Mouse (Mus musculus) kidney, adult 11 months (tissue): ENCODE results near the gene Tbcd.
A peak's percentile ranks its signal among the peaks of the same experiment; 100 is the strongest.

ENCODE experiments used
- DNase-seq: peaks from one replicate; pipeline ENCODE4 v3.0.0; 2022

Gene Tbcd

DNA sequence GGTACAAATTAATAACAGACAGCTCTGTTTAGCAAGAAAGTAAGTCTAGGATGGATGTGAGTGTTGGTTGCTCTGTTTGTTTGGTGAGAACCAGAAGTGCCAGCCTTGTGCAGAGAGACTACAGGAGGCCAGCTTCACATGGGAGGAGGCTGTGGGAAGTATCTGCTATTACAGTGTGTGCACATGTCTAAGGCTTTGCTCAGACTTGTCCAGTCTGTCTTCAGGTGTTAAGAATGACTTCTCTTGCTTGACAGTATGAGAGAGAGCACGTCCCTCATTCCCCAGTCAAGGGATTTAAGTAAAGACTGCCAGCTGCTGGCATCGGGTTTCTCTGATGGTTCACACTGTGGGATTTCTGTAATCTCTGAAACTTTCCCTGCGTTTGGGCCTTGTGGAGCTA, 149.7 kb downstream of the Tbcd start:
- DNase-seq: no peak

DNA sequence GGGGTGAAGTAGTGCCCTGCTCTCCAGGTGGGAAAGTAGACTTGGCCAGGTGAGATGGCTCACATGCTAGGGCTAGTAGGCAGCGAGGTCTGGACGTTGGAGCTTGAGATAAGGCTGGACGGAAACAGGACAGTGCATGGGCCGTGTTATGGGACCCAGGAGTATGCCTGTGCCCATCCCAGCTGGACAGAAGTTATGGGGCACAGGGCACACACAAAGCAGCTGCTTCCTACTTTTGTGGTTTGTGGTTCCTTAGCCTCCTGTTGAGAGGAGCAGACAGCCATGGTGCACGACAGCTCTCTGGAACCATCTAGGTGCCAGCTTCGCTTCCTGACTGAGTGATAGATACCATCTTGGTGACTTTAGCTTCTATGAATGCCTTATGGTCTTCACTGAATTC, 153.9 kb downstream of the Tbcd start:
- DNase-seq: no peak

DNA sequence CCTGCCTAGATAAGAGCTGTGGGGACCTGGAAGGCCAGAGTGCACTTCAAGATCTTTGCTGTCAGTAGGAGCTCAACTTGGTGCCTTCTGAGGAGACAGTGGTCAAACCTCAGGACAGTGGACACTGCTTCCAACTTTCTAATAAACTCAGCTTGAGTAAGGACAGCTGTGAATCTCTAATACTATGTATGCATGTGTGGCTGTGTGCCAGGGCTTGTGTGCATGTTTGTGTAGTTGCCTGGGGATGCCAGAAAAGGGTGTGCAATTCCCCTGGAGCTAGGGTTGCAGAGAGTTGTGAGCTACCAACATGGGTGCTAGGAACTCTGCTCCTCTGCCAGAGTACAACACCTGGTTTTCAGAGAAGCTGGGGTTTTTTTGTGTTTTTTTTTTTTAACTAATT, 159.2 kb downstream of the Tbcd start:
- no peak for DNase-seq

DNA sequence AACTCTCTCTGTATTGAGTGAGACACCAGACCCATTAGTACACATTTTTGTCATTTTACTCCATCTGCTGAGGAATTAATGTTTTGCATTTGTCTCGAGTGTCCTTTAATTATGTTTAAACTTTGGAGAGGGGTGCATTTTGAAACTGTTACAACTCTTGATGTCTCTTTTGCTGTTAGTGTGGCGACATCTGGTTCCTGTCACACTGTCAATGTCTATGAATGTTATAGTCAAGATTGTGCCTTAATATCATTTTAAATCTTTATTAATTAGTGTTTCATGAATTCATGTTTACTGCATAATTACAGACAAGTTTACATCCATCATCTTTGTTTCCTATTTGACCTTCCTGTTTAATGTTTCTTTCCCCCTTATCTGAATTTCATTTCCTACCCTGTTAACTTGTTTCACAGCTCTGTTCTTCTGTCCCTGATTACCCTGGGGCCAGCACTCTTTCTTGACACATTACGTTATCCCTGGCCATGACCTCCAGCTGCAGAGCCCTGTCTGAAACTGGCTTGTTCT, 164.3 kb downstream of the Tbcd start:
- no peak for DNase-seq

DNA sequence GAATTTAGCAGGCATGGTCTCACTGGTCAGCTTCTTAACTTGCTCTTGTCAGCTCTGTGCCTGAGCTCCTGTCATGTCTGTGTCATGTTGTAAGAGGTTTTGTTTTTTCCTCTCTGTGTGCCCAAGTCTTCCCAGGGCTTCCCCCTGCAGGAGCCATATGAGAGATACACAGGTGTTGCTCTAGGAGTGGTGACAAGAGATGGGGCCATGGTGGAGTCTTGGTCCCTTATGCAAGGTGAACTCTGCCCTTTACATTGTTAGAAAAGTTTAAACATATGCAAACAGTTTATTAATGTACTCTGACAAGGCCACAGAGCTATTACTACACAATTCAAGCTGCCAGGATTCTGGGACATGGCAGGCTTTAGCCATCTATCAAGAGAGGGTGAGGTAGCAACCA, 164.8 kb downstream of the Tbcd start:
- DNase-seq: no peak

DNA sequence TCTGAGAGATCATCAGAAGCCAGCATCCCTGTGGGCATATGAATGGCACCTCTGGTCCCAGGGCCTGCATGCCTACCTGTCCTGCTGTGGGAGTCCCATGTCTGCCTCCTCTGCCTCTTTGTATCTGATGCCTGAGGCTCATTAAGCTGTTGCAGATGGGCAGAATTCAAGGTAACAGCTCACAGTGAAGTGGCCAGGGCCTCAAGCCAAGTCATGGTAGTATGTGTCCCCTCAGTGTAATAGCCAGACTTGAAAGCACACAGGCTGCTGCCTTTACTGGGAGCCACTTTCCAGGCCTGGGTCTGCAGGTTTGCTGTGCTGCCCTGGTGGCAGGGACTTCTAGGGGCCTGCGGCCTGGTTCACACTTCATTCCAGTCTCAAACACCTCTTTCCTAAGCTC, 165.6 kb downstream of the Tbcd start:
- no peak for DNase-seq

DNA sequence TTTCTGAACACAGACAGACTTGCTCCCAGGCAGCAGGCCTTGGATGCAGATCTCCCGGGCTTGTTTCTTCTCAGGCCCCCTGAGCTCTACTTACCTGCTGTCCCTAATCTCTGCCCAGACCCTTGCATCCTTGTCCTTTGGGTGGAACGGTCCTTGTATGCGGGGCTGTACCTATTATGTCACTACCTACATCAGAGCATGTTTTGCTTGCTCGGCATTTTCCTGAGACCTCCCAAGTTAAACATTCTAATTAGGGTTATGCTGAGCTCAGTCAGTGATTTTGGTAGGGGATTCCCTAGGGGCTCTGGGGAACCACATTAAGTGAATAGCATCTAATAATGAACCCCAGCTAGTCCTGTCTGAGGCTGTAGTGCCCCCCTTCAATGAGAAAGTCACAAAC, 173.3 kb downstream of the Tbcd start:
- no peak for DNase-seq

DNA sequence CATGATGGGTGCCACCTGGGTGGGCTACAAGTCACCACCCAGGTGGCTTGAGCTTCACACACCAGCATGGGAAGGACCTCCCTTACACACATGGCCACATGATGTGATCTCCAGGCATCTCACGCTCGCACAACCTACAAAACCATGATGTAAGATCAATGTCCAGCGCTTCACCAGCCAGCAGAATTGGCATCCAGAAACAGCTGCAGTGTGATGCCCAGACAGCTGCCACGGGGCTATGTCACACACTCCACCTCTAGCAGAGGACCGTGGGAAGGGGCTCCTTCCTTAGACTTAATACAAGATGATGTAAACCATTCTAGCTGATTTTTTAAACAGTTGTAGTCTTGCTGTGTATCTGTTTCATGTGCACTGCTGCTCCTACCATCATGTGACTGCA, 175.8 kb downstream of the Tbcd start:
- DNase-seq: no peak

DNA sequence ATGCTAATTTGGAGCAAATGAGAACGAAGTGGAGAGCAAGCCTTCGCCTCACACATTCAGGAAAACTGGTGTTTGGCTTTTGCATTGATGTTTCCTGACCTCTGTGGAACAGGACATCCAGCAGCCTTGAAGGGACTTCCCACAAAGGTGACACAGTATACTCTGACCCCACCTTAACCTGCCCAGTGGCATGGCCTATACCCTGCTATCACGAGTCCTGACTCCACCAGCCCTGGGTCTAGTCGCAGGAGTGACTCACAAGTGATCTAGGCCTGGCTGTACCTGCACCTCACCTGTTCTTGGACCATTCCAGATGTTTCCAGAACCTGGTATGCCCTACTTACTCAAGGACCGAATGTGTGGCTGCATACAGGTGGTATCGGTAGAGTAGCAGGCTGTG, 177.8 kb downstream of the Tbcd start:
- DNase-seq: no peak

DNA sequence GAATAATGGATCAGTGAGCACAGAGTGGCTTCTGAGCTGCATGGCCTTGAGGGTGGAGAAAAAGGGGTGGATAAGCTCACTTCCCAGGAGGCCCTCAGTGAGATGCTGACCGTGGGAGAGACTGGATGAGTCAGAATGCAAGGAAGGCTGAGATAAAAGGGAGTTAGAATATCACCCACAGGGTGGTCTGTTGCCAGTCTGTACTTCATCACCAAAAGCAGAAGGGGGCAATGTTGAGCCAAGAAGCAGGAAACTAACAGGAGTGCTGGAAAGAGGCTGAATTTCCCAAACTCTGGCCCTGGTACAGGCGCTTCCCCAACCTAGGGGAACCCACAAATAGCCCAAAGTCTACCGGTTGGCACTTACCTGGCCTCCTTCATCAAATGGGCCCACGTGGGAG, 178.7 kb downstream of the Tbcd start:
- DNase-seq: no peak

DNA sequence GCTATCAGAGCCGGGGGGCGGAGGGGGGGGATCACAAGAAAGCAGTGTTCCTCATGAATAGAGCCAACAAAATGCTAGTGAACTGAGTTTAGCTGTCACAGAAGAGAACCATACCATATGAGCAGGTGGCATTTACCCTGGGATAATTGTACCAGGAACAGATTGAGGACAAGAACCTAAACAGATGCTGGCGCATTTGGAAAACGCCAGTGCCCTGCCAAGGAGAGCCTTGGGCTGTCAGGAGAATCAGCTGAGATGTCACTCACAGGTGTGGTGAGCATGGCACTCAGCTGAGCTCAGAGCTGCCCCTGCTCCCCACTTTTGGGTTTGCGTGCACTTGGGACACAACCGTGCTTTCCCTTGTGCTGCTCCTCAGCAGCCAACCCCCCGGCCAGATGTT, 179.7 kb downstream of the Tbcd start:
- no peak for DNase-seq

DNA sequence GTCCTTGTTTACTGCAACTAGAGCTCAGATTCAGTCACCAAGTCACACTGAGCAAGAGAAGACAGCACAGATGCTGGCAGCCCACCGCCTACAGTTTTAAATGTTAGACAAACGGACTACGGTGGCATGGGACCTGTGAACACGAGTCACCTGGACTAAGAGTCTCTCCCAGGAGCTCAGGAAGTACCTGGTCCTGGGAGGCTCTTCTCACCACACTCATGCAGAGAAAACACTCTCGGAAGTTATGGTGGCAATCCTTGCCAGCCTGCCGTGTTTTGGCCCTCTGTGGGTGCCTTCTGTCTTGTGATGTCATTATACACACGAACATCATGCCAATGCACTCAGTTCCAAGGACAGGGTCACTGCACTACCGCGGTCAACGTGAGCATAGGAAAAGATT, 184.9 kb downstream of the Tbcd start:
- no peak for DNase-seq

DNA sequence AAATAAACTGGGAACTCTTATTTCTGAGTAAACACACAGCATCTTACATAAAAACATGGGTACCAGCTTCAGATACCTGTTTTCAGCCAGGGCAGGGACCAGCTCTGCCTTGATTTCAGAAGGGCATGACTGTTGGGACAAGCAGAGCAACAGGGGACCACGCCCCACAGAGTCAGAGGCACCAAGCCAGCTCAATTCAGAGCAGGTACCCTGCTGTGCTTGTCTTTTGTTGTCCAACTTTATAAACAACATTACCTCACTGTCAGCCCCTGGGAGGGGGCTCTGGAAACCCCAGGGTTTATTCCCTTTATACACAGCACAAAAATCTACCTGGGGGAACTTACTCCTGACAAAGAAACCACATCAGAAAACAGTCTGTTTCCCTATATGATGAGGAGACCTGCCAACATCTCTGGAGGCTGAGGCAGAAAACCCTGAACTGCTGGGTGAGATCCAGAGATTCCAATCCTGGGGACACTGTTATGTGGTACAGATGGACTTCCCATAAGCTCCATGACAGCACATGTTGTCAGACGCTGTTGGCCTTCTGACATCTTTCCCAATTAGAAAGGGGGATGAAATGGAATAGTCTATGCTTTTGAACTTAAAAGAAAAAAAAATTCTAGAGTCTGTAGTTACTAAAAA, 189.9 kb downstream of the Tbcd start:
- no peak for DNase-seq

DNA sequence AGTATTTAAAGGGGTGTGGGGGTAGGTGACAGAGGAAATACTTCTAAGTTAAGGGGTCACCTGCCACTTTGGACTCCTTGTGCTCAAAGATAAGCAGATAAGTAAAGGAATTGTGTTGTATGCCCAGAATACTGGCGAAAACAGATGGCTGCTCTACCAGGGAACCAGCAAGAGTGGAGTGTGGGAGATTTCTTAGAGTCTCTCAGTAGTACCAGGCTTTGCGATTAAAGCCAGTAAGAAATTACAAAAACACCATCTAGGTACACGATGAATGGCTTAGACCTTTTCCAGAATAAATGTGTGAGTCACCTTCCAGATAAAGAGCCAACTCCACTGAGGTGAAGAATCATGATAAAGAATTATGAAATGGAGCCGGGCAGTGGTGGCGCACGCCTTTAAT, 193.6 kb downstream of the Tbcd start:
- DNase-seq: no peak

DNA sequence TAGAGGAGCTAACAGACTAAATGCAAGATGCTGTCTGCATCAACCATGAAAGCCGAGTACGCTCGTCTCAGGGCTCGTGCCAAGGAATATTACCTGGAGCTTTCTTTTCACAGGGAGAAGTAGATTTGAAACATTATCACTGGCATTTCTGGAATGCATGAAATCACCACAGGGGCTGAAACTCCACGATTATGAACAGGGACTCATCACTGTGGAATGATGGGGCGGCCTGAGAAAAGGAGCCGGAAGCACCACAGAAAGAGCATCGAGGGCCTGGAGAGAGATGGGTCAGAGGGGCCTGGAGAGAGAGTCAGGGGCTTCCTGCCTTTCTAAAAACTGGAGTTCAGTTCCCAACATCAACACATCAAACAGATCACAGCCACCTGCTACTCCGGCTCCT, 195.6 kb downstream of the Tbcd start:
- no peak for DNase-seq

DNA sequence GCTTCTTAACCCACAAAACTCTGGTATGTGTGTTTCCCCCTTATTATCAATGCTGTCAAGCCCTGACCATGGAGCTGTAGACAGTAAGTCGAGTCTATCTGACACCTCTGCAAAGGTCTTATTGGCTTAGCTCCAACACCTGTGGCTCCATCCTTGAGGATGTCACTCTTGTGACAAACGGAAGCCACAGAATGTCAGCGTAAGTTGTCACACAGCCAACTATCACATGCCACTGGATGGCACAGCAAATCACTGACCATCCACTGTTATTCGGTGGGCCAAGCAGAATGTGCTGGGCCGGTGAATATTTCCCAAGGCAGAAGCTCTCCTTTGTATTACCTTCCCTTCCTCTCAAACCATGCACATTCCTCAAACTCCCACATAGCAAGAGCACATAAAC, 196.4 kb downstream of the Tbcd start:
- no peak for DNase-seq

DNA sequence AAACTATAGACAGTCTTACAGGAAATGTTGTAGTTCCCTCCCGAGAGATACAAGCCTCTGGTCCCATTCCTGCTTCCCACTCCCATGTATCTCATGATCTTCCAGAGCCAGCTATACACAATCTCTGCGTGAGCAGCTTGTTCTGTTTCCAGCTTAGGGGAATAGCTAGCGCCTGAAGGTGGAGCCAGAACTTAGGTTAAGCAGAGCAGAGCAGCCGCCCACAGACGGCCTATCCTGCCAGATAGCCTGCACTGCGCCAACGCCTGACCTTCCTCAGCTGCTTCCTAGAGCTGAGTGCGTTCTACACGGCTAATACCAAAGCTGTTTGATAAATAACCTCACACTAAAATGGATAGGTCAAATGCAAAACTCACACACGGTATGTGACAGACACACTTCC, 198.2 kb downstream of the Tbcd start:
- DNase-seq: no peak

DNA sequence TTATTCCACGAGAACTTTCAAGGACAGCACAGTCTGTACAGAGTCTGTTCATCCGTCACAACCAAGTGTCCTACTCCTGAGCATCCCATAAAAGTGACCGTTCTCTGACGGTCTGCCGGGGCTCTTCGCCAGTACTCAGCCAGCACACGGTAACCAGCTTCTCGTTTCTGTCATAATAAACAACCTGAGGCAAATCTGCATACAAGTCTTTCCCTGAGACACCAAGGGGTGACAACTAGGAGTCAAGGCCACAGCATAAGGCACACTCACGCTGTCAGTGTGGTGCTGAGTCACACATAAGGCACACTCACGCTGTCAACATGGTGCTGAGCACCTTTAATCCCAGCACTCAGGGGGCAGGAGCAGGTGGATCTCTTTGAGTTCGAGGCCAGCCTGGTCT, 198.9 kb downstream of the Tbcd start:
- no peak for DNase-seq

DNA sequence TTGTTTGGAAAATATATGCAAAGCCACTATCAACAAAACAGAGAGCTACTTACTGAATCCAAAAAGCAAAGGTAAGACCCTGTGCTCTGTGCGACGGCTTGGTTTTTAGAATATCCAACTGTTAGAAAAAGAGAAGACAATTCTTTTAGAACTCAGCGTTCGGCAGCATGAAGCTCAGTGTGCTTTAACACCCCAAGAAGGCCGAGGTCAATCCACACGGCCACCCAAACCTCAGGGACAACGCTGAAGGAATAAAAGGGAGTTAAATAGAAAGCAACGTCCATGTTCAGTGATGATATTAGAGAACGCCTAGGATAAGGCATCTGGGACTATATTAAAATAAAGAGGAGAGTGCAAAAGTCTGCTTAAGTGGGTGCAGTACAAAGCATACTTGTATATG, 199.8 kb downstream of the Tbcd start:
- no peak for DNase-seq

DNA sequence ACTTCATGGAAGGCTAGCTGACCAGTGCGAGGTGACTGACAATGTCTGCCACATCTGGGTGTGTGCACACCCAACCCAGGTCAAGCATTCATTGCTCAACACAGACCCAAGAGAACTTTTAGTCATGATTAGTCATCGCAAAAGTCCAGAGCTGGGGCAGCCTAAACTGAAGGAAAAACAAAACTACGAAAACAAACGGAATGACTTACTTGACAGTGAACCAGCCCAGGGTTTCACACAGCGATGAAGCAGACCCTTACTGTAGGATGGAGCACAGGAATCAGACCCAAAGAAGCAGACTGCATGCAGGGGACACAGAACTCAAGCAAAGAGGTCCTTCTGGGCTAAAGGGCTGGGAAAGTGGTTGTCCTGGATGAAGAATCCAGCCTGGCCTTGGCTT, 200.2 kb downstream of the Tbcd start:
- no peak for DNase-seq

DNA sequence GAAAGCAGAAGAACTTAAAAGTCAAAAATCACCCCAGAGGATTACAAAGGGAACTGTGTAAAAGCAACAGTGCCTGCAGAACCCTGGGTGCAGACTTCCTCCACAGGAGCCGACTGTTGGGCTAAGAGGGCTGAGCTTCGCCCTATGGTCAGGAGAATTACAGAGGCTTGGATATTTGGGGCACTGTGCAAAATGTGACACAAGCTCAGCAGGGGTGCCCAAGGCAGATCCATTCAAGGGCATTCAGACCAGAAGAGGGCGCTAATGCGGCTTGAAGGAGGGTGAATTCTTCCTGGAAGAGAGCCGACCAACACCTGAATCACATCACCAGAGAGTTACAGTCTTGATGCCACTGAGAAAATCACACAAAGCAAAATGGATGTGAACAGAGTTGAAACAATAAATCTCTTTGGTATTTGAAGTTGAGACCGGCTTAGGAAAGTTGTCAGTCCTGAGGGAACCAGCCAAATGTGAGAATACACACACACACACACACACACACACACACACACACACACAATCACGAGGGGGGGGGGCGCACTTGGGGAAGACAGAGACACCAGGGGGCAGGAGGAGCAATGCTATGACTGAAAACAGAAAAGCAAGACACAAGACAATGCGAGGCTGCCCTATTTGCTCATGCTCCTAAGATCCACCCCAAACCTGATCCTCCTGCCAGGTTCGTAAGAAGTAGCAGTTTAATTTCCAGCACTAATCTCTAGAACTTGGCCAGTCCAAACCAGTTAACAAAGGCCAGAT, 201.0 kb downstream of the Tbcd start:
- DNase-seq: peak; percentile 70

DNA sequence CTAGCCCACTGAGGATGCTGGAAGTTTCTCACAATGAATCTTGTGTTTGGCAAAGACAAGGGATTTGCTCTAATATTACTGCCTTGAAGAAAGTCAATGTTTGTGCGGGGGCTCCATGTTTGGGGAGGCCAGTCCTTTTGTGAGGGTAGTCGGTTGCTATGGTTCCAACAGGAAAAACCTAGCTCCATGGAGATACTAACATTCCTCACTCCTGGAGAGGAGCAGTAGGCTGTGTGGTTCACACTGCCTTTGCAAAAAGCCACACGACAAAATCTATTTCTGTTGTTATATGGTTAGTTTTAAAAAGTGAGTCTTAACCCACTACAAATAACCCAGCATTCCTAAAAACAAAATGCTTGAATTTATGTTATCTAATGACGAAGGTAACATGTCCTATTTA, 201.9 kb downstream of the Tbcd start:
- no peak for DNase-seq

DNA sequence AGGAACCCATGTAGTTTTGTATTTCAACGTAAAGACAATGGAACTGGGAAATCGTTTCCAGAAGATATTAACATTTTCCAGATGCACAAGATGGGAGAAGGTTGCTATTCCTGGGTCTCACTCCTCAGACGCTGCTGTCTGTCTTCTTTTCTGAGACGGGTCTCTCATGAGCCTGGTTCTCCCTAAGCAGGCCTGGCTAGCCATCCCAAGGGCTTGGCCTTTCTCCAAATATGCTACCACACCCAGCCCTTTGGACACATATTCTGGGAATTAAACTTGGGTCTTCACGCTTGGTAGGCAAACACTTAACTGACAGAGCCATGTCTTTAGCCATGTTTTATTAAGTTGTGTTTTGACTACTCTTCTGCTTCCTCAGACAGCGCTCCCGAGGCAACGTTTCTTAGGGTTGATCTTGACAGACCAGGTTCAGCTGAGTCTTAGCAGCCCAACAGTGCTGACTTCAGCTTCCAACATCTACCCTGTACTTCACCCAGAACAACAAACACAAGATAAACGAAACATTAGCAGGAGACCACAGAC, 202.7 kb downstream of the Tbcd start:
- DNase-seq: no peak

DNA sequence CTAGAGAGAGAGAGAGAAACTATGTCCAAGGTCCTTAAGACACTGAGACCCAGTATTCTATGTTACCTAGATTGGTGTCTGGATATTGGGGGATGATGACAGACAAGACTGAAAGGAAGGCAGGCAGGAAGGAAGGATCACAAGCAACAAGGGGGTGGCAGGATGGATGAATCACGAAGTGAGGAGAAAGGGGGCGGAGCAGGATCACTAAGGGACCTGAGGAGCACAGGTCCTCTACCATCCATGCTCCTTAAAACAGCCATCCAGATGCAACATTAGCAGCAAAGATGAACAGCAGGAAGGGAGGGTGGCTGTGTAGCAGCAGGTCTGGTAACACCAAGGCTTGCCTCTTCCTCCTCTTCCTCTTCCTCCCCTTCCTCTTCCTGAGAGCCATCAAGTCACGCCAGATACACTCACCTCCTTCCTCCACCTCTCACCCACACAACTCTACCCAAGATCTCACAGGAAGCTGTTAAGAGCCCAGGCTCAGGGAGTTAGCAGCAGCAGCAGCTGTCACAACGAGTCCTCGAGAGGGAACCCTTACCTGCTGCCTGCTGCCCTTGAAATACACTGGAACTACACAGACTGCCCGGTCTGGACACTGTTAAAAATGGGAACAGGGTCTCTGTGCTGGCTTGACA, 203.5 kb downstream of the Tbcd start:
- DNase-seq: no peak
